Mouse (Mus musculus): Measurements from ENCODE around the gene Ear10. TPM values are rescaled to one million over a fixed set of nuclear protein-coding genes. Genes with fewer than 3 reads are reported as not detected.
A peak's percentile ranks its signal among the peaks of the same experiment; 100 is the strongest.
"Not testable (repeated sequence)": the region's sequence is repeated elsewhere in the genome, so short reads cannot be mapped to it uniquely, and the experiment has no call there.

Gene Ear10
- total RNA-seq (2021), result not detected

DNA sequence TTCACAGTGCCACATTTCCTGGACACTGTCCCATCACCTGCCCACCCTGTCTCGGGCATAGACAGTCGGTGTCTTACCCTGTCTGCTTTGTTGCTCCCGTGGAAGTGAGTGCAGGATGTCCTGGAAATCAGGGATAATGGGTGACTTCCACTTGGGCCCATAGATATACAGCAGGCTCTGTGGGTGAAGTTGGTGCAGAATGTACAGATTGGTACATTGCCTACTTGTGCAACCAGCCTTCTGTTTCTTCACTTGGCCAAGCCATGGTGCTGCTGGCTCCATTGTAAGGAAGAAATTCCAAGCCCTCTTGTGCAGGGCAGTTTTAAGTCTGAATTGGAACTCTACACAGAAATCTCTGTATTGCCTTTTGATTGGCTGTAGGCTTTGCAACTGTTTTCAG is at the start of gene Ear10:
Gene Ear10, minus strand, starts transcription at position 101 of the 400 bp plus-strand sequence.
- DNase-seq (ENCODE audit: low spot score in 2 of 2); intact Hi-C loops (cut with DNase I): not testable (repeated sequence)

DNA sequence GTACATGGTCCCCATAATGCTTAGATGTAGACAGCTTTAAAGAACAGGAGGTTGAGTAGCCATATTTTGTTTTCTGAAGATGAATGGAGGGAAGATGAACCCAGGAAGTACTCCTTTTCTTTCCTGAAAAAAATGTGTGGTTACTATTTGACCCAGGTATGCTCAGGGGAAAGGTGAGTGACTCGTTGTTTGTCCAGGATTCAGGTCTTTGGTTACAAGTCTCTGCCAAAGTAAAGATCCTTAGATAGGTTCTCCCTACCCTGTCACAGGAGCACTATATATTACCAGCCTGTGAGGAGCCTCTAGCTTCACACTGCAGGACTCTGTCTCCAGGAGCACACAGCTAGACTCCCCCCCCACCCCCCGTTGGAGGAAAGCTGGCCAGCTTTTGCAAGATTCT is 33.4 kb upstream of the Ear10 start, which contains the start of gene Ang5:
Gene Ang5, plus strand, starts transcription at position 301 of the 400 bp plus-strand sequence.
- DNase-seq (ENCODE audit: low spot score in 2 of 2); intact Hi-C loops (cut with DNase I): not testable (repeated sequence)

DNA sequence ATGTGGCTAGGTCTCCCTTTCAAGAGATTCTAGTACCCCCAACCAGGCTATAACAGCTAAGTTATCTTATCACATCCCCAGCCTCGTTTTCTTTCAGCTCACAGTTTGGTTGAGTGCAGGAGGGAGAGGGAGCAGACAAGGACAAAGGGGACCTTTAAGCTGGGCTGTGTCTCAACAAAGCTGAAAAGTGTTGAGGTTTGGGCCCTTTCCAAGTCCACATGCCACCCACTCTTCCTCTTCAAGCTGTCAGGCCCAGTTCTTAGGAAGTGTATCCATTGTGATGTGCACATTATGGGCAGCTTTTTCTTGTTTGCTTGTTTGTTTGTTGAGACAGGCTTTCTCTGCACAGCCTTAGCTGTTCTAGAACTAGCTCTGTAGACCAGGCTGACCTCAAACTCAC is 31.7 kb upstream of the Ear10 start:
- intact Hi-C loops (cut with DNase I), result not testable (repeated sequence)

DNA sequence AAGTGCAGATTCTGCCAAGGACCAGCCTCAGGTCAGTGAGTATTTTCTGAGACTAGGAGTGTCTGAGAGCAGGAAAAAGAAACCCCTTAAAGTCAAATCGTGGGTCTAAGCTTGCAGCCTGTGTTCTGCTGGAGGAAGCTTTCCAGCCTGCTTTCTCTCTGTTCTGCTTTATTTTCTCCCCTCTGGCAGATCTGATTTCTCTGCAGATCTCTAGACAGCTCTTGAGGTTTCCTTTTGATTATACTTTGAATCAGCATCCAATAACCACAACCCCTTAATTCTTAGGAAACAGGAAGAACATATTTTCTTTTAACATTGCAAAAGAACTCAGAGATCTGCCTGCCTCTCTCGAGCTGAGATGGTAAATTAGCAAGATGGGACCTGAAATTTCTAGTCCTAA is 30.0 kb upstream of the Ear10 start:
- DNase-seq (ENCODE audit: low spot score in 2 of 2); intact Hi-C loops (cut with DNase I): not testable (repeated sequence)

More for the DNA sequence above, 31.7 kb upstream of the Ear10 start:
- not testable (repeated sequence) for DNase-seq (ENCODE audit: low spot score in 2 of 2)

DNA sequence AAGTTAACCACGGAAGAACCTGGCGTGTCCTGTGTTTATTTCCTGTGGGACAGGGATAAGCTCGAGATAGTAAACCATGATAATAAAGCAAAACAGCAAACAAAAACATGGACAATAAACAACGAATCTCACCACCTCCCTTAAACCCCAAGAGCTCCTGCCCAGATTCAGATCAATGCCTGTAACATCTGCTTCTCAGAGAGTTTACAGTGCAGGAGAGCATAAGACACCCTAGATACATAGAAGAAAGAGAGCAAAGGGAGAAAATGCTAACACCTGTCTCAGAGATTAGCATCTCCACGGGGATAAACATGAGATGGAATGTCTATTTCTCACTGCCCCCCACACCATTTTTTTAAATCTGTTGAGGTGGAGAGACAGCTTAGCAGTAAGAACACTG is 10.0 kb upstream of the Ear10 start:
- intact Hi-C loops (cut with DNase I), result not testable (repeated sequence)

DNA sequence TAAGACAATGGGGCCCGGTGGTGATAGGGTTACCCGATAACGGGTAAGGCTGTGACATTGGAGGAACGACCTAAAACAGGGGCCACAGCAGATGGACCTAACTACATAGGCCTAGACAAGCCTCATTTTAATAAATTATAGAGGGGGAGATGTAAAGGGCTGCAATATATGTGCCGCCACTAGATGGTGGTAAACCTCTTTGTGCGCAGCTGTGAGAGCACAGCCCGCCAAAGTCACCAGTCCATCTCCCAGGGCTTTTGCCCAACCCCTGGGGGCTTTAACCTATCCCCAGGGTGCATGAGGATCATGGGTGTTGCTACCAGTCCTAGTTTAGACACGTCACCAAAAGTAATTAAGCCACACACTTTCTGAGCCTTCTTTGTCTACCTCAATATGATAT is 9.6 kb upstream of the Ear10 start:
- peak; percentile 10 to 23 for DNase-seq (ENCODE audit: low spot score in 2 of 2)
- intact Hi-C loops (cut with DNase I), result not testable (repeated sequence)

More for the DNA sequence above, 10.0 kb upstream of the Ear10 start:
- DNase-seq (ENCODE audit: low spot score in 2 of 2), result not testable (repeated sequence)

DNA sequence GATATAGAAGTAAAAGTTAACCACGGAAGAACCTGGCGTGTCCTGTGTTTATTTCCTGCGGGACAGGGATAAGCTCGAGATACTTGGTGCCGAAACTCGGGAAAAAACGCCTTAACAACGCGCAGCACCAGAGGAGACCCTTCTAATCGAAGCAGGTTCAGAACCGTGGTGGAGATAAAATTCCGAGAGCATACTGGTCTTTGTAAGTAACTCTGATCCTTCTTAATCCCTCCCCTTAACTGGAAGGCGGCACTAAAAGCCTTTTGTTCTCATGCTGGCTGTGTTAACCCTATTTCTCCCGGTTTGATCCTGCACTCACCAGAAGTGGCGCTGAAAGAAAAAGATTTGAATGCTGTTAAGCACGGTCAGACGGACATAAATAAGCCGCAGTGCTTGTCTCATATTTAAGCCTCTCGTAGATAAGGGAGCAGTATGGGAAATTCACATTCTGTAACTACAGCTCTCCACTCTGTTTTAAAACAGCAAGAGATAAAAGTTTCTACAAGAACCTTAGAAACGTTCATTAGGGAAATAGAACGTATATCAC is 2.1 kb upstream of the Ear10 start:
- intact Hi-C loops (cut with DNase I); DNase-seq (ENCODE audit: low spot score in 2 of 2): not testable (repeated sequence)

DNA sequence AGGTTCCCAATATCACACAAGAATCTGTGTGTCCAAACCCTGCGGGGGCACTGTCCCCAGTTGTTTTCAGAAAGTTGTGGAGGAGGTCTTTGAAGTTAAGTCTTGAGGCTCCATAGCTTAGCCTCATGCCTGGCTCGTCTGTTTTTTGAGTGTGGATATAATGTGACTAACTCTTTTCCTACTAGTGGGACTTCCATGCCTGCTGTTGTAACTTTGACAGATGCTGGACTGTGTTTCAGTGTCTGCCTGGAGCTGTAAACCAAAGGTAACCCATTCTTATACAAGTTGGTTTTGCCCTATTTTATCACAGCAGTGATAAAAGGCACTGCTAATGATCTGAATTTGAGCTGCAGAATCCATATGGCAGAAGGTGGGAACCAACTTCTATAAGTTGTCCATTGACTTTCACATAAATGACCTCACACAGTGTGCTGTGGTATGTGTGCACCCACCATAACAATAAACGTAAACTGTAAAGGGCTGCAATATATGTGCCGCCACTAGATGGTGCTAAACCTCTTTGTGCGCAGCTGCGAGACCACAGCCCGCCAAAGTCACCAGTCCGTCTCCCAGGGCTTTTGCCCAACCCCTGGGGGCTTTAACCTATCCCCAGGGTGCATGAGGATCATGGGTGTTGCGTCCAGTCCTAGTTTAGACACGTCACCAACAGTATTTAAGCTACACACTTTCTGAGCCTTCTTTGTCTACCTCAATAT is 1.5 kb upstream of the Ear10 start, which contains the start of gene Gm8113:
Gene Gm8113, plus strand, starts transcription at position 703 of the 716 bp plus-strand sequence.
- intact Hi-C loops (cut with DNase I), result not testable (repeated sequence)
- peak; percentile 32 to 49 for DNase-seq (ENCODE audit: low spot score in 2 of 2)

DNA sequence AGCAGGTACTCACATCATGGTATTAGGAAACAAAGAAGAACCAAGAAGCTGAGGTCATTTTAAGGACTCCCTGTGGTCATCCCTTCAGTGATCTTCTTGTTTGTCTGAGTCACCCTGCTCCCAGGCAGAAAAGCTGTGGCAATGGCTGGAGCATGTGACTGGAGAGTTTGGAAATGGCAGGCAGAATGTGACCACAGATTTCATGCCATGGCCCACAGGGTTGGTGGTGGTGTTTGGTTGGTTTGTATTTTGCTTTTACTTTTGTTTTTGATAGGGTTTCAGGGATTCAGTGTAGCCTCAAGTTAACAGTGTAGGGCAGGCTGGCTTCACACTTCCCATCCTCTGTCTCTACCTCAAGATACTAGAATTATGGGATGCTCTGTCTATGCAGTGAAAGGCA is 5.1 kb downstream of the Ear10 start:
- DNase-seq (ENCODE audit: low spot score in 2 of 2); intact Hi-C loops (cut with DNase I): not testable (repeated sequence)

DNA sequence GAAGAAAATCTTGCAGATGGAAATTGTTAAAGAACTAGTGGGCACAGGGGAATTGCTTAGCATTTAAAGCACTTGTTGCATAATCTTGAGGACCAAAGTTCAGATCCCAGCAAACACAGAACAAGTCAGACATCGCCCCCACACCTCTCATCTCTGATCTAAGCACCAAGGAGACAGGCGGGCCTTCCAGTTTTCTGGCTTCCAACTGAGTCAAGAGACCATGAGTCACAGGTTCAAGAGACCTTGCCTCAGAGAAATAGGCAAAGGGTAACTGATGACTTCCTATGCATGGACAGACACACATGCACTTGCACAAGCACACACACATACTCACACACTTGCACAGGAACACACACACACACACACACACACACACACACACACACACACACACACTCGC is 24.8 kb downstream of the Ear10 start:
- DNase-seq (ENCODE audit: low spot score in 2 of 2); intact Hi-C loops (cut with DNase I): not testable (repeated sequence)

DNA sequence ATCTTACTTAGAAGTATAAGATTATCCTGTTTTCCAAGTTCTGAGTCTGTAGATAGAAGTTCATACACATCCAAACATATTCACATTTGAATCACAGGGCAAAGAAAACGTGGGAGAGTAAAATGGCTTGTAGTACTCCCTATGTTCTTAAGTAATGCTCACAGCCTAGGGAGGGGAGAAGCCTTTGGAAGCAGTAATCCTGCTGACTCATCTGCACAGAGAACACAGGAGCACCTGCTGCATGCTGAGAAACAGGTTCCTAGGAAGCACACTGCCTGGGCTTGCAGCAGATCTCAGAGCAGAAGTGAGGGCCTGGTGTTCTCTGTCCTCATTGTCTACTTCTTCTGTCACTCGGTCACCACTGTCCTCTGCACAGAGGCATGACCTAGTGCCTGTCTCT is 28.0 kb downstream of the Ear10 start:
- DNase-seq (ENCODE audit: low spot score in 2 of 2); intact Hi-C loops (cut with DNase I): not testable (repeated sequence)

DNA sequence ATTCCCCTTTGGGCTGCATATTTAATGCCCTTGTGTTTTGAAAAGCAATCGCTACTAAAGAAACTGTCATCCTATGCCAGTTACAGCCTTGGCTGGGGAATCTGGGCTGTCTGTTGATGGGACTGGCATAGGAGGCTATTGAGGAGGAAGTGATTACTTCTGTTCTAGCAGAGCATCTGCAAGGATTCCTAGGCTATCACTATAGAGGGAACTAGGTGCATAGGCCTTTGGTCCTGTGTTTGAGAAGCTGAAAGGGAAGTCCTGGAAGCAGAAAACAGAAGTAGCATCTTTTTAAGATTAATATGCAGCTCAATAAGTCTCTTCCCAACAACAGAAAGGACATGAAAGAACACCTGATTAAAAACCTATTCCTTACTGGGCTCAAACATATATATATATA is 32.1 kb downstream of the Ear10 start:
- intact Hi-C loops (cut with DNase I); DNase-seq (ENCODE audit: low spot score in 2 of 2): not testable (repeated sequence)

DNA sequence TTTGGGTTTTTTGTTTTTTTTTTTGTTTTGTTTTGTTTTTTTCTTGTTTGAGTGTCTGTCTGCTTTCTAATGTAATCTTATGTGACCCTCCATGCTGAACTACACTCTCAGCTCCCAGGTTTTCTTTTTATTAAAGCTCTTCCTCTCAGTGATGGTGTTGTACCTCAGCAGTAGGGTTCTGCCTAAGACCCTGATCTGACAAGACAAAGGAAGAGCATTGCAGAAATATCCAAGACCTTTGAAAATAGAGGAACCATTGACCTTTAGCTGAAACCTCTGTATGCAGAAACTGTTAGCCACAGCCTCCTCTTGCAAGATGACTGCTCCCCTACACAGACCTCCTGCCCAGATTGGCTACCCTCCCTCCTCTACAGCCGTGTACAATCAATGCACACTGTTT is 37.1 kb downstream of the Ear10 start:
- intact Hi-C loops (cut with DNase I); DNase-seq (ENCODE audit: low spot score in 2 of 2): not testable (repeated sequence)

DNA sequence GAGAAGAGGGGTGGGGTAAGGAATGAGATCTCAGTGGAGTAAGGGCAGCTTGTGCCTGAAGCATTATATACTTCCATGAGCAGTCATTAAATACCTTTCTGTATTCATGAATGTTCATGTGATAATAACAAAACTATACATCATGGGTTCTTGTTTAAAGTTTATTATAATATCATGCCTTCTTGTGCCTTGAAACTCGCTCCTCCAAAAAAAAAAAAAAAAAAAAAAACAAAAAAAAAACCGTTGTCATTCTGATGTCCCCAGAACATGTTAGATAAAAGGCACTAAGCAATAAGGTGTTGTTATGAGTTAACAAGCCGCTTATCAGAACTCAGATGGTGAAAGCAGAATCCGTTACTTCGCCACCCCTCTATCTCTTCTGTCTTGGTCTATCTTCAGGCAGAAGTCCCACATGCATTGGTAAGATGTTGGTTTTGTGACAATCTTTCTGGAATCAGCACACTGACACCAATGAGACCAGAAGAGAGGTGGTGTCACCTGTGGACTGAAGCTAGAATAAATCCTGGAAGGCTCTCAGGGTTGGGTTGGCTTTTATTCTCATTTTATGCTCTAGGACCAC is 43.3 kb downstream of the Ear10 start:
- DNase-seq (ENCODE audit: low spot score in 2 of 2); intact Hi-C loops (cut with DNase I): not testable (repeated sequence)

DNA sequence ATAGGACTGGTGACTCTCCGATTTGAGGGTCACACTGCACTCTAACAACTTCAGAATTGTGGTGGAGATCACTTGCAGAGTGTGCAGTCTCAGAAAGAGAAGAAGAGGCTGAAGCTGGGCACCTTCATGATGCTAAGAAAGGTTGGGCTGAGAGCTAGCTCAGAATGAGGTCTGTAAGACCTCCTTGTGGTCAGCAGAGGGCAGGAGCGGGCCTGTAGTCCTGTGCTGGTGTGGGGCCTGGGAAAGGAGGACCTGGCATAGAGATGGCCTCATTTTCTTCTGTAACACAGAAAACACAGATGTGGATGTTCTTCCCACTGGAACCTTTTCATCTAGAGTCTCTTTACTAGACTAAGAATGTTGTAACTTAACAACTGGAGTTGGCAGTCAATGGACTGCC is 45.6 kb downstream of the Ear10 start:
- intact Hi-C loops (cut with DNase I); DNase-seq (ENCODE audit: low spot score in 2 of 2): not testable (repeated sequence)

DNA sequence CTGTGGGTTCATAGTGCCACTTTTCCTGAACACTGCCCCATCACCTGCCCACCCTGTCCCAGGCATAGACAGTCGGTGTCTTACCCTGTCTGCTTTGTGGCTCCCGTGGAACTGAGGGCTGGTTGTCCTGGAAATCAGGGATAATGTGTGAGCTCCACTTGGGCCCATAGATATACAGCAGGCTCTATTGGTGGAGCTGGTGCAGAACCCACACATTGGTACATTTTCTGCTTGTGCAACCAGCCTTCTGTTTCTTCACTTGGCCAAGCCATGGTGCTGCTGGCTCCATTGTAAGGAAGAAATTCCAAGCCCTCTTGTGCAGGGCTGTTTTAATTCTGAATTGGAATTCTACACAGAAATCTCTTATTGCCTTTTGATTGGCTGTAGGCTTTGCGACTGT is 47.9 kb downstream of the Ear10 start, which contains the start of gene Ear1:
Gene Ear1, minus strand, starts transcription at position 101 of the 400 bp plus-strand sequence.
- intact Hi-C loops (cut with DNase I); DNase-seq (ENCODE audit: low spot score in 2 of 2): not testable (repeated sequence)

DNA sequence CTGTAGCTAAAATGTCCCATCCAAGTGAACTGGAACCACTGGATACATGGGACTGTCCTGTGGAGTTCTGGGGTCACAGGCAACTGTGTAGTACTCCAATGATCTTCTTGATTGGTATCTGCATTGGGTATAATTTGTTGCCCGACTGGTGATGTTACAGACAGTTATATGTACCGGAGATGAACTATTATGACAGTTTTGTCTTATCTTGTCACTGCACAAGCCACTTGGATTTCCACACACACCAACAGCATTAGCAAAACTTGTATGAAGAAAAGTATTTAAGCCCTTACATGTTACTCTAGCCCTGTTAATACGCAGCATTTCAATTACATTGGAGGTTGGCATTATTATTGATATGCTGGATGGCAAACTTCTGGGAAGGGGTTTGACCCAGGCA is 48.5 kb downstream of the Ear10 start:
- intact Hi-C loops (cut with DNase I); DNase-seq (ENCODE audit: low spot score in 2 of 2): not testable (repeated sequence)

Data from left cerebral cortex, postnatal 25 days (tissue).